ENCODE assay signal across 11 mouse cellular contexts in genomic region chr9:64351191-64351590, GRCm38 (mm10). TPM values are rescaled to one million over a fixed set of nuclear protein-coding genes. Genes with fewer than 3 reads are reported as not detected.
A peak's percentile ranks its signal among the peaks of the same experiment; 100 is the strongest.
DNase-seq lines count a peak whose midpoint lies in the region; ATAC-seq and TF ChIP-seq lines count a peak whose summit lies in the region.
"Had no signal": no experiment of that assay in that cellular context is flagged by ENCODE, and none has a peak within 500 bp of the region (broad histone marks: within the 10 kb centered on the region; RNA-seq: fewer than 3 reads in every experiment).

No protein-coding gene starts in this region.

- DNase-seq in embryo, embryonic 10 days (ENCODE audit: low spot score) = peak; percentile 40
- no peak for DNase-seq in embryo, embryonic 9.5 days (ENCODE audit: extremely low spot score)
- DNase-seq in midbrain, embryonic 11.5 days (ENCODE audit: low spot score, missing footprints) = peak; percentile 73
- no peak for DNase-seq in midbrain, embryonic 14.5 days
- DNase-seq in brain, embryonic 14.5 days (ENCODE audit: low read depth) = no peak
- DNase-seq in retina, embryonic 14.5 days (ENCODE audit: low spot score) = peak; percentile 33
- DNase-seq in right cerebral cortex, adult 2 months (ENCODE audit: low spot score in 2 of 2) = no peak
- no peak for DNase-seq in ovary, postnatal 36 days (ENCODE audit: low spot score)
- DNase-seq: cerebellum, adult 11-12 months had no signal

- TF ChIP-seq POLR2A in brain, embryonic 14.5 days (IDR thresholded peaks at IDR 0.05; ENCODE audit: borderline replicate concordance, extremely low read depth, insufficient read depth, insufficient read length, poor library complexity, severe bottlenecking) = no peak

- peak; percentile 45; the same call in 1 of the 2 replicates for TF ChIP-seq CTCF in brain, embryonic 14.5 days (IDR thresholded peaks at IDR 0.05; ENCODE audit: borderline replicate concordance, extremely low read depth, insufficient read depth, insufficient read length)

- H3K4me3 ChIP-seq in midbrain, embryonic 11.5 days (ENCODE audit: low read depth, low read length) = no peak overlapping the region
- no peak overlapping the region for H3K4me3 ChIP-seq in midbrain, embryonic 14.5 days (replicated peaks; ENCODE audit: low read depth, low read length)
- H3K4me3 ChIP-seq: limb, embryonic 13.5 days; neural tube, embryonic 13.5 days had no signal

- no peaks in the 10 kb centered on the region for H3K36me3 ChIP-seq in midbrain, embryonic 11.5 days (ENCODE audit: control insufficient read depth, insufficient read depth, low read length)
- no peaks in the 10 kb centered on the region for H3K36me3 ChIP-seq in midbrain, embryonic 14.5 days (ENCODE audit: control insufficient read depth, insufficient read depth, low read length)
- H3K36me3 ChIP-seq: limb, embryonic 13.5 days; neural tube, embryonic 13.5 days had no signal

- ATAC-seq in midbrain, embryonic 11.5 days (ENCODE audit: low FRiP score) = no peak
- no peak for ATAC-seq in midbrain, embryonic 14.5 days (ENCODE audit: low FRiP score, low TSS enrichment)

- H3K9me3 ChIP-seq in midbrain, embryonic 11.5 days (ENCODE audit: control insufficient read depth, low read length) = no peaks in the 10 kb centered on the region
- H3K9me3 ChIP-seq in midbrain, embryonic 14.5 days (ENCODE audit: control insufficient read depth, low read length) = no peaks in the 10 kb centered on the region
- H3K9me3 ChIP-seq: limb, embryonic 13.5 days; neural tube, embryonic 13.5 days had no signal

- no peaks in the 10 kb centered on the region for H3K4me1 ChIP-seq in midbrain, embryonic 11.5 days (ENCODE audit: control insufficient read depth, insufficient read depth, low read length)
- no peaks in the 10 kb centered on the region for H3K4me1 ChIP-seq in midbrain, embryonic 14.5 days (ENCODE audit: control insufficient read depth, insufficient read depth, low read length)
- H3K4me1 ChIP-seq: neural tube, embryonic 13.5 days had no signal

- H3K27me3 ChIP-seq in midbrain, embryonic 11.5 days (ENCODE audit: control insufficient read depth, insufficient read depth, low read length) = no peaks in the 10 kb centered on the region
- H3K27me3 ChIP-seq in midbrain, embryonic 14.5 days (ENCODE audit: control insufficient read depth, insufficient read depth, low read length) = no peaks in the 10 kb centered on the region
- H3K27me3 ChIP-seq: limb, embryonic 13.5 days; neural tube, embryonic 13.5 days had no signal

- no peak overlapping the region for H3K27ac ChIP-seq in midbrain, embryonic 11.5 days (ENCODE audit: low read depth, low read length)
- no peak overlapping the region for H3K27ac ChIP-seq in midbrain, embryonic 14.5 days (replicated peaks; ENCODE audit: low read depth, low read length)
- H3K27ac ChIP-seq: limb, embryonic 13.5 days; neural tube, embryonic 13.5 days had no signal

- no peak overlapping the region for H3K4me2 ChIP-seq in midbrain, embryonic 11.5 days
- H3K4me2 ChIP-seq in midbrain, embryonic 14.5 days (ENCODE audit: low read length) = no peak overlapping the region
- H3K4me2 ChIP-seq: limb, embryonic 13.5 days; neural tube, embryonic 13.5 days had no signal

- H3K9ac ChIP-seq in midbrain, embryonic 11.5 days (ENCODE audit: low read length) = no peak overlapping the region
- no peak overlapping the region for H3K9ac ChIP-seq in midbrain, embryonic 14.5 days (replicated peaks; ENCODE audit: low read length)
- H3K9ac ChIP-seq: limb, embryonic 13.5 days; neural tube, embryonic 13.5 days had no signal

- 35% methylated on average over 3 of the region's 3 CpGs for WGBS in midbrain, embryonic 11.5 days
- 42% methylated on average over 3 of the region's 3 CpGs for WGBS in midbrain, embryonic 14.5 days

RNA-seq across cellular contexts. Expression of gene Dis3l, which starts 10.1 kb away (rescaled TPM):
- 26.5 and 27.1 TPM in 2 replicates for polyA plus RNA-seq in midbrain, embryonic 11.5 days (2014; fragmentation: Nextera tagmentation; extraction: Ambion mirVana)
- polyA plus RNA-seq in midbrain, embryonic 14.5 days (2014; fragmentation: Nextera tagmentation; extraction: Ambion mirVana) = 17.1 and 23.9 TPM in 2 replicates
- polyA plus RNA-seq in brain, embryonic 14.5 days (2012; rRNA removed) = 17.9 and 20.4 TPM in 2 replicates

RNA-seq across cellular contexts. Expression of gene Megf11, which starts 34.2 kb away (rescaled TPM):
- 2.6 and 3.1 TPM in 2 replicates for polyA plus RNA-seq in midbrain, embryonic 11.5 days (2014; fragmentation: Nextera tagmentation; extraction: Ambion mirVana)
- 17.1 and 18.6 TPM in 2 replicates for polyA plus RNA-seq in midbrain, embryonic 14.5 days (2014; fragmentation: Nextera tagmentation; extraction: Ambion mirVana)
- 12.1 and 16.5 TPM in 2 replicates for polyA plus RNA-seq in brain, embryonic 14.5 days (2012; rRNA removed)

Comparison
In these comparisons a context has a peak if more than half of its experiments do, and no peak if none do; other contexts are left out.
1. DNase-seq: peak in embryo, embryonic 10 days (single experiment), midbrain, embryonic 11.5 days (single experiment) and retina, embryonic 14.5 days (single experiment); none in embryo, embryonic 9.5 days (single experiment), midbrain, embryonic 14.5 days (single experiment), brain, embryonic 14.5 days (single experiment), right cerebral cortex, adult 2 months (0 of 2) and ovary, postnatal 36 days (single experiment).